Mouse (Mus musculus): ENCODE measurements around the gene Sept9. TPM values are rescaled to one million over a fixed set of nuclear protein-coding genes. Genes with fewer than 3 reads are reported as not detected.
A peak's percentile ranks its signal among the peaks of the same experiment; 100 is the strongest.

Gene Sept9
- polyA plus RNA-seq, 1 experiment: 12.2 TPM

- H3K36me3 ChIP-seq (ENCODE audit: control insufficient read depth, insufficient read depth, low read length): no peaks in the 10 kb centered on the region
- H3K4me3 ChIP-seq (ENCODE audit: control insufficient read depth, low read depth, low read length): no peak overlapping the region
- TF ChIP-seq POLR2A (IDR thresholded peaks at IDR 0.05; ENCODE audit: control insufficient read depth, low read depth, low read length): no peak
- no peak for TF ChIP-seq CTCF (IDR thresholded peaks at IDR 0.05; ENCODE audit: control insufficient read depth, insufficient read depth, insufficient replicate concordance, low read depth, low read length)
- no peaks in the 10 kb centered on the region for H3K27me3 ChIP-seq (ENCODE audit: control insufficient read depth, insufficient read depth, low read length)
- H3K27ac ChIP-seq (ENCODE audit: control insufficient read depth, insufficient read depth, low read depth, low read length): no peak overlapping the region
- no peaks in the 10 kb centered on the region; the same call in 1 of the 2 replicates for H3K4me1 ChIP-seq (ENCODE audit: control insufficient read depth, insufficient read depth, low read length)
Observed at GRCm38 (mm10) chr11:117228139-117228538, 28.7 kb downstream of the Sept9 start.

GRCm38 (mm10) chr11:117231551-117231950 is 32.1 kb downstream of the Sept9 start:
- H3K4me3 ChIP-seq (ENCODE audit: control insufficient read depth, low read depth, low read length): no peak overlapping the region
- no peaks in the 10 kb centered on the region for H3K36me3 ChIP-seq (ENCODE audit: control insufficient read depth, insufficient read depth, low read length)
- H3K4me1 ChIP-seq (ENCODE audit: control insufficient read depth, insufficient read depth, low read length): peaks cover 2% of the 10 kb centered on the region; the same call in 1 of the 2 replicates
- TF ChIP-seq CTCF (IDR thresholded peaks at IDR 0.05; ENCODE audit: control insufficient read depth, insufficient read depth, insufficient replicate concordance, low read depth, low read length): no peak
- no peak overlapping the region; the same call in 1 of the 2 replicates for H3K27ac ChIP-seq (ENCODE audit: control insufficient read depth, insufficient read depth, low read depth, low read length)
- no peaks in the 10 kb centered on the region for H3K27me3 ChIP-seq (ENCODE audit: control insufficient read depth, insufficient read depth, low read length)

- no peak overlapping the region; the same call in 1 of the 2 replicates for H3K27ac ChIP-seq (ENCODE audit: control insufficient read depth, insufficient read depth, low read depth, low read length)
- no peaks in the 10 kb centered on the region for H3K36me3 ChIP-seq (ENCODE audit: control insufficient read depth, insufficient read depth, low read length)
- H3K4me3 ChIP-seq (ENCODE audit: control insufficient read depth, low read depth, low read length): no peak overlapping the region; the same call in 1 of the 2 replicates
- H3K4me1 ChIP-seq (ENCODE audit: control insufficient read depth, insufficient read depth, low read length): peaks cover 2% of the 10 kb centered on the region; the same call in 1 of the 2 replicates
- no peak for TF ChIP-seq CTCF (IDR thresholded peaks at IDR 0.05; ENCODE audit: control insufficient read depth, insufficient read depth, insufficient replicate concordance, low read depth, low read length)
- peak; percentile 48; the same call in 1 of the 2 replicates for TF ChIP-seq POLR2A (IDR thresholded peaks at IDR 0.05; ENCODE audit: control insufficient read depth, low read depth, low read length)
- no peaks in the 10 kb centered on the region for H3K27me3 ChIP-seq (ENCODE audit: control insufficient read depth, insufficient read depth, low read length)
Observed at GRCm38 (mm10) chr11:117232032-117232431, 32.6 kb downstream of the Sept9 start.

GRCm38 (mm10) chr11:117232886-117233458 is 33.5 kb downstream of the Sept9 start:
- H3K27ac ChIP-seq (ENCODE audit: control insufficient read depth, insufficient read depth, low read depth, low read length): no peak overlapping the region
- H3K4me3 ChIP-seq (ENCODE audit: control insufficient read depth, low read depth, low read length): no peak overlapping the region
- H3K27me3 ChIP-seq (ENCODE audit: control insufficient read depth, insufficient read depth, low read length): no peaks in the 10 kb centered on the region
- H3K36me3 ChIP-seq (ENCODE audit: control insufficient read depth, insufficient read depth, low read length): no peaks in the 10 kb centered on the region
- peaks cover 2% of the 10 kb centered on the region; the same call in 1 of the 2 replicates for H3K4me1 ChIP-seq (ENCODE audit: control insufficient read depth, insufficient read depth, low read length)
- TF ChIP-seq CTCF (IDR thresholded peaks at IDR 0.05; ENCODE audit: control insufficient read depth, insufficient read depth, insufficient replicate concordance, low read depth, low read length) (no peak), POLR2A (IDR thresholded peaks at IDR 0.05; ENCODE audit: control insufficient read depth, low read depth, low read length) (0 out of 2 replicates have a peak, but pooled peaks have one; percentile 7)

GRCm38 (mm10) chr11:117233818-117234217 is 34.4 kb downstream of the Sept9 start:
- TF ChIP-seq POLR2A (IDR thresholded peaks at IDR 0.05; ENCODE audit: control insufficient read depth, low read depth, low read length): no peak
- TF ChIP-seq CTCF (IDR thresholded peaks at IDR 0.05; ENCODE audit: control insufficient read depth, insufficient read depth, insufficient replicate concordance, low read depth, low read length): no peak
- Histone ChIP-seq H3K36me3 (ENCODE audit: control insufficient read depth, insufficient read depth, low read length) (no peaks in the 10 kb centered on the region), H3K27ac (ENCODE audit: control insufficient read depth, insufficient read depth, low read depth, low read length) (peak overlapping the region; percentile 0; the same call in 1 of the 2 replicates), H3K4me3 (ENCODE audit: control insufficient read depth, low read depth, low read length) (peak overlapping the region; percentile 20), H3K27me3 (ENCODE audit: control insufficient read depth, insufficient read depth, low read length) (no peaks in the 10 kb centered on the region), H3K4me1 (ENCODE audit: control insufficient read depth, insufficient read depth, low read length) (peaks cover 2% of the 10 kb centered on the region; the same call in 1 of the 2 replicates)

GRCm38 (mm10) chr11:117235086-117235897 is 35.8 kb downstream of the Sept9 start:
- TF ChIP-seq CTCF (IDR thresholded peaks at IDR 0.05; ENCODE audit: control insufficient read depth, insufficient read depth, insufficient replicate concordance, low read depth, low read length) (no peak), POLR2A (IDR thresholded peaks at IDR 0.05; ENCODE audit: control insufficient read depth, low read depth, low read length) (peak; percentile 12; the same call in 1 of the 2 replicates)
- peak overlapping the region; percentile 19; the same call in 1 of the 2 replicates for H3K27ac ChIP-seq (ENCODE audit: control insufficient read depth, insufficient read depth, low read depth, low read length)
- H3K4me3 ChIP-seq (ENCODE audit: control insufficient read depth, low read depth, low read length): no peak overlapping the region
- no peaks in the 10 kb centered on the region for H3K27me3 ChIP-seq (ENCODE audit: control insufficient read depth, insufficient read depth, low read length)
- H3K36me3 ChIP-seq (ENCODE audit: control insufficient read depth, insufficient read depth, low read length): no peaks in the 10 kb centered on the region
- H3K4me1 ChIP-seq (ENCODE audit: control insufficient read depth, insufficient read depth, low read length): peaks cover 2% of the 10 kb centered on the region; the same call in 1 of the 2 replicates

- TF ChIP-seq CTCF (IDR thresholded peaks at IDR 0.05; ENCODE audit: control insufficient read depth, insufficient read depth, insufficient replicate concordance, low read depth, low read length): no peak
- no peak for TF ChIP-seq POLR2A (IDR thresholded peaks at IDR 0.05; ENCODE audit: control insufficient read depth, low read depth, low read length)
- Histone ChIP-seq H3K36me3 (ENCODE audit: control insufficient read depth, insufficient read depth, low read length) (no peaks in the 10 kb centered on the region), H3K27me3 (ENCODE audit: control insufficient read depth, insufficient read depth, low read length) (no peaks in the 10 kb centered on the region), H3K4me1 (ENCODE audit: control insufficient read depth, insufficient read depth, low read length) (peaks cover 2% of the 10 kb centered on the region; the same call in 1 of the 2 replicates), H3K27ac (ENCODE audit: control insufficient read depth, insufficient read depth, low read depth, low read length) (no peak overlapping the region), H3K4me3 (ENCODE audit: control insufficient read depth, low read depth, low read length) (no peak overlapping the region)
Observed at GRCm38 (mm10) chr11:117235898-117236459, 36.5 kb downstream of the Sept9 start.
